Mouse (Mus musculus): ENCODE measurements around the gene Csrp2.

- no peak for TF ChIP-seq CTCF (IDR thresholded peaks at IDR 0.05; ENCODE audit: low read depth, low read length)
- no peak for TF ChIP-seq POLR2A (IDR thresholded peaks at IDR 0.05; ENCODE audit: insufficient read depth, low read length)
Observed at GRCm38 (mm10) chr10:110922612-110923011, 3.0 kb downstream of the Csrp2 start.
